Mouse (Mus musculus): ENCODE data around the gene Wee1. TPM values are rescaled to one million over a fixed set of nuclear protein-coding genes. Genes with fewer than 3 reads are reported as not detected.

Wee1 gene
- polyA plus RNA-seq (2014; fragmentation: Illumina TruSeq; extraction: RNeasy Lipid Tissue Mini Kit (QIAGEN cat#74804); ENCODE audit: low read depth, low replicate concordance) = 13.0 TPM

GRCm38 (mm10) chr7:110121516-110122288 is at the start of gene Wee1:
Gene Wee1, plus strand, starts transcription at chr7:110122046.

Other genes starting within 250 kb of the Wee1 start
- gene Dennd5a, start 161.6 kb upstream of the Wee1 start, polyA plus RNA-seq (2014; fragmentation: Illumina TruSeq; extraction: RNeasy Lipid Tissue Mini Kit (QIAGEN cat#74804); ENCODE audit: low read depth, low replicate concordance) = 54.5 TPM
- gene Tmem41b, start 135.1 kb upstream of the Wee1 start, polyA plus RNA-seq (2014; fragmentation: Illumina TruSeq; extraction: RNeasy Lipid Tissue Mini Kit (QIAGEN cat#74804); ENCODE audit: low read depth, low replicate concordance) = 44.7 TPM
- gene Ipo7, start 103.8 kb upstream of the Wee1 start, polyA plus RNA-seq (2014; fragmentation: Illumina TruSeq; extraction: RNeasy Lipid Tissue Mini Kit (QIAGEN cat#74804); ENCODE audit: low read depth, low replicate concordance) = 45.8 TPM
- gene Zfp143, start 60.8 kb upstream of the Wee1 start, polyA plus RNA-seq (2014; fragmentation: Illumina TruSeq; extraction: RNeasy Lipid Tissue Mini Kit (QIAGEN cat#74804); ENCODE audit: low read depth, low replicate concordance) = 7.7 TPM
- 16.0 TPM for gene Swap70, start 99.7 kb downstream of the Wee1 start, polyA plus RNA-seq (2014; fragmentation: Illumina TruSeq; extraction: RNeasy Lipid Tissue Mini Kit (QIAGEN cat#74804); ENCODE audit: low read depth, low replicate concordance)